Mouse (Mus musculus) embryonic fibroblast, embryonic 13.5 days (primary cell): ENCODE measurements around the gene Rplp2.

Source experiments
- CTCF ChIP-seq: IDR thresholded peaks from 2 replicates; pipeline ENCODE4 v1.5.1; 2011; ENCODE audit warnings: mild to moderate bottlenecking, control low read depth, low read length, moderate library complexity, borderline replicate concordance; ENCODE audit not compliant: insufficient read depth
- POLR2A ChIP-seq: IDR thresholded peaks from 2 replicates; pipeline ENCODE4 v1.6.1; 2011; ENCODE audit warnings: low read depth, mild to moderate bottlenecking, control low read depth, low read length, moderate library complexity

GRCm38 (mm10) chr7:141437178-141438120 lies 9.7 kb upstream of the Rplp2 start, which contains the start of gene Slc25a22:
- TF ChIP-seq POLR2A (peak; percentile 83), CTCF (0 out of 2 replicates have a peak, but pooled peaks have one; percentile 26)
